Mouse (Mus musculus): Measurements from ENCODE around the gene Ncdn. TPM values are rescaled to one million over a fixed set of nuclear protein-coding genes. Genes with fewer than 3 reads are reported as not detected.

Gene Ncdn
- polyA plus RNA-seq, 1 experiment from 2014 or later, result 29.0 TPM

DNA sequence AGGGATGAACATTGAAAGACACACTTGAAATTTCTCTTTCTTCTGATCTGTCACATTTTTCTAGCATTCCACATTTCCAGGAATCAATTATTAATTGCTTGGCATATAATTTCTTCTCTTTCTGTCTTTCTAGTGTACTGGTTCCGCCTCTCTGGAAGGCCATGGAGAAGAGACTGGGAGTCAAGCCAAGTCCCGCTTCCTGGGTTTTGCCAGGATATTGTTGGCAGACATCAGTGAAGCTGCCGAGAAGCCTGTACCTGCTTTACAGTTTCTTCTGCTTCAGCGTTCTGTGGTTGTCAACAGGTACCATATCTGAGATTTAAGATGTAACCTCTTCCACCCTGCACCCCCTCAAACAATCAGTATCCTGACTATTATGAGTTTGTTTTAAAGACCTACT is 3.5 kb upstream of the Ncdn start:
- Histone ChIP-seq H3K9me3 (ENCODE audit: control insufficient read depth, low read length) (no peaks in the 10 kb centered on the region), H3K27ac (ENCODE audit: low read depth) (no peak overlapping the region), H3K4me1 (replicated peaks; ENCODE audit: control insufficient read depth, insufficient read depth, low read length) (peaks cover 14% of the 10 kb centered on the region), H3K36me3 (ENCODE audit: control insufficient read depth, insufficient read depth, low read length) (peaks cover 28% of the 10 kb centered on the region), H3K4me3 (ENCODE audit: low read depth, low read length) (no peak overlapping the region), H3K9ac (ENCODE audit: low read length) (no peak overlapping the region), H3K27me3 (replicated peaks; ENCODE audit: control insufficient read depth, insufficient read depth, low read length) (no peaks in the 10 kb centered on the region), H3K4me2 (ENCODE audit: low read length) (no peak overlapping the region)
- DNase-seq (ENCODE audit: low spot score), result peak; percentile 47
- WGBS, result 82% methylated on average over 4 of the region's 4 CpGs
- no peak for ATAC-seq (replicated peaks; ENCODE audit: low FRiP score, low TSS enrichment, low read depth)

DNA sequence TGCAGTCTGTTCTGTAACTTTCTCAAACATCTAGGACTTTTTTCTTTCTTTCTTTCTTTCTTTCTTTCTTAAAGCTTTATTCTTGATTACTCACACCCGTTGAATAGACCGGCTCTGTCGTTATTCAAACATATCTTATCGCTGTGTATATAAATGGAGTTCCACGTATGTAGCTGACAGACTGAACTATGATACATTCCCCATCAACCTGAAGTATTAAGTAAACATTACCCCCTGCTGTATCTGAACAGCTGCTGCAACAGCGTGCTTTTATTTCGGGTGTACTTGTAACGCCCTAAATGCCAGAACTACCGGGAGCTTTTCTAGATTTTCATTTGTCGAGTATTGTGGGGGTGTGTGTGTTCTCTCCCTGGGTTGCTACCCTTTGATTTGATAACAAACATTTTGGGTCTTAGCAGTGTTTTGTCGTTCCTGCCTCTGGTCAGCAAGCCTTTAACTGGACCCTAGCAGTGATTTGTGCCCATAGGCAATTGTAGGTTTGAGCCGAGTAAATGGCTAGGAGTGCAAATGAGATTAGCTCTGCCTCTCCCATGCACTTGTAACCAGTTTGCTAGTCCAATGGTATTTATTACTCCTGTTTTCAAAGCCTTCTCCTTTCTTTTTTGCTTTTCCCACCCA is 1.6 kb upstream of the Ncdn start:
- Histone ChIP-seq H3K4me3 (ENCODE audit: low read depth, low read length) (peak overlapping the region; percentile 93), H3K27me3 (replicated peaks; ENCODE audit: control insufficient read depth, insufficient read depth, low read length) (no peaks in the 10 kb centered on the region), H3K9ac (ENCODE audit: low read length) (peak overlapping the region; percentile 5; the same call in 1 of the 2 replicates), H3K4me2 (ENCODE audit: low read length) (peak overlapping the region; percentile 72), H3K9me3 (ENCODE audit: control insufficient read depth, low read length) (no peaks in the 10 kb centered on the region), H3K36me3 (ENCODE audit: control insufficient read depth, insufficient read depth, low read length) (peaks cover 21% of the 10 kb centered on the region), H3K4me1 (replicated peaks; ENCODE audit: control insufficient read depth, insufficient read depth, low read length) (peaks cover 27% of the 10 kb centered on the region), H3K27ac (ENCODE audit: low read depth) (peak overlapping the region; percentile 94; the same call in 1 of the 2 replicates)
- ATAC-seq (replicated peaks; ENCODE audit: low FRiP score, low TSS enrichment, low read depth) (no peak), DNase-seq (ENCODE audit: low spot score) (peak; percentile 55)
- WGBS, result 38% methylated on average over 12 of the region's 12 CpGs

DNA sequence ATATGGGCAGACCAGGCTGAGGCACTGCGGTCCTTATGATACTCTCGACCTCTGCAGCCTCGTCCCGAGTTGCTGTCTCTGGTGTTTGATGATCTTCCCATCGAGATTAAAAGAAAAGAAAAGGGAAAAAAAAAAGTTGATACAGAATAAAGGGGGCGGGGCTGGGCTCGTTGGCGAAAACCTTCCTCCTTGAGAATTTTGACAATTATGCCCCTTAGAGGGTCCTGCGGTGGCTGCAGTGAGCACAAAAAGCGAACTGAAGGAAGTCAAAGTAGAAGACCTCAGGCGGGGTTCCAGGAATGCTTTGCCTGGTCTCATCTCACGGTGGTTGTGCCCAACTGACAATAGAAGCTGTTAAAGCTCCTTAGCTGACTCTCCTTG is 983 bp upstream of the Ncdn start:
- H3K4me3 ChIP-seq (ENCODE audit: low read depth, low read length), result peak overlapping the region; percentile 93
- no peaks in the 10 kb centered on the region for H3K9me3 ChIP-seq (ENCODE audit: control insufficient read depth, low read length)
- H3K4me1 ChIP-seq (replicated peaks; ENCODE audit: control insufficient read depth, insufficient read depth, low read length), result peaks cover 27% of the 10 kb centered on the region
- peak overlapping the region; percentile 72 for H3K4me2 ChIP-seq (ENCODE audit: low read length)
- 0% methylated on average over 12 of the region's 12 CpGs for WGBS
- no peak for ATAC-seq (replicated peaks; ENCODE audit: low FRiP score, low TSS enrichment, low read depth)
- H3K36me3 ChIP-seq (ENCODE audit: control insufficient read depth, insufficient read depth, low read length), result peaks cover 23% of the 10 kb centered on the region
- DNase-seq (ENCODE audit: low spot score), result peak; percentile 55
- peak overlapping the region; percentile 79 for H3K9ac ChIP-seq (ENCODE audit: low read length)
- no peaks in the 10 kb centered on the region for H3K27me3 ChIP-seq (replicated peaks; ENCODE audit: control insufficient read depth, insufficient read depth, low read length)
- peak overlapping the region; percentile 94 for H3K27ac ChIP-seq (ENCODE audit: low read depth)

DNA sequence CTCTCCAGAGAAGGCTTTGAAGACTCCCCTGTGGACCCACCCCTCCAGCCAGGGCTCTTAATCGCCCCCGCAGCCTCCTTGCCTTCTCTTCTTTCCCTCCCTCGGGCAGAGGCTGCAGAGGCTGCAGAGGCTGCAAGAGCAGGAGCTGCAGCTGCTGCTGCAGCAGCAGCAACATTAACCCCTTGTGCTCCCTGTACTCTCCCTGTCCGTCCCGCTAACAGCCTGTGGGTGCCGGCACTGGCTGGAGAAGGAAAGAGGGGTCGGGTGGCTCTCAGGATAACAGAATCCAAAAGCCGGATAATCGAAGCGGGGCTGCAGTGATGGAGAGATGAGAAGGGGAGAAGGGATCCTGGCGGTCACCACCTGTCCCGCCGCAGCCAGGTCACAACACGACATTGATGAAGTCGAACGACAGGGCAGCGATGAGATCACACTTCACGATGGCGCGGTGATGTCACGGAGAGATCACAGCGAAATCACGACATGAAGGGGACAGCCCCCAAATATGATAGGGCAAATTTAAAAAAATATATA is 563 bp downstream of the Ncdn start:
- Histone ChIP-seq H3K27ac (ENCODE audit: low read depth) (peak overlapping the region; percentile 94; the same call in 1 of the 2 replicates), H3K4me1 (replicated peaks; ENCODE audit: control insufficient read depth, insufficient read depth, low read length) (peaks cover 27% of the 10 kb centered on the region), H3K4me3 (ENCODE audit: low read depth, low read length) (peak overlapping the region; percentile 93), H3K4me2 (ENCODE audit: low read length) (peak overlapping the region; percentile 78), H3K27me3 (replicated peaks; ENCODE audit: control insufficient read depth, insufficient read depth, low read length) (no peaks in the 10 kb centered on the region), H3K9ac (ENCODE audit: low read length) (peak overlapping the region; percentile 79), H3K9me3 (ENCODE audit: control insufficient read depth, low read length) (no peaks in the 10 kb centered on the region), H3K36me3 (ENCODE audit: control insufficient read depth, insufficient read depth, low read length) (peaks cover 28% of the 10 kb centered on the region)
- WGBS, result under 1% methylated on average over 23 of the region's 23 CpGs
- DNase-seq (ENCODE audit: low spot score) (no peak), ATAC-seq (replicated peaks; ENCODE audit: low FRiP score, low TSS enrichment, low read depth) (0 out of 2 replicates have a peak, but pooled peaks have one; percentile 3)

DNA sequence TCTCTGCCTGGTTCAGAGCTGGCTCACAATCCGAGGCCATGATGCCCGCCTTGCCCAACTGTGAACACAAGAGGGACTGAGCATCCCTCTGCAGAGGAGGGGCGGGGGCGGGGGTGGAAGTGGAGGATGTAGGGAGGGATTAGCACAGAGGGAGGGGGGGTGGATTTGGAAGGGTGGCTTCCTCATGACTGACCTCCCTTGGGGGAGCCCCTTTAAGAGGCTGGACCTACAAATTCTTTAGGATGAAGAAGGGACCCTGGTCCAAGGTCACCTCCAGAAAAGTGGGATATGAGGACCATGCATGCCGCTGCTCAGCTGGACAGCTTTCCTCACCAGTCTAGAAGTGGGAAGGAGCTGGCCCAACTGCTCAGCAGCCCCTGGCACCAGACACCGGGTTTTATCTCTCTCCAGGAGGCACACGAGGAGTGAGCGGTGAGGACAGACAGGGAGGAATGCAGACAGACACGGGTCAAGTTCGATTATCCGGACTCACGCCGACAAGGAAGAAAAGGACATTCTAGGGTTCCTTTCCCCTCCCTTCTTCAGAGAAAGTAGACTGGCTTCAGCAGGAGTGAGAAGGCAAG is 1.1 kb downstream of the Ncdn start:
- Histone ChIP-seq H3K9me3 (ENCODE audit: control insufficient read depth, low read length) (no peaks in the 10 kb centered on the region), H3K4me2 (ENCODE audit: low read length) (peak overlapping the region; percentile 78), H3K4me1 (replicated peaks; ENCODE audit: control insufficient read depth, insufficient read depth, low read length) (peaks cover 27% of the 10 kb centered on the region), H3K4me3 (ENCODE audit: low read depth, low read length) (peak overlapping the region; percentile 93), H3K27me3 (replicated peaks; ENCODE audit: control insufficient read depth, insufficient read depth, low read length) (no peaks in the 10 kb centered on the region), H3K27ac (ENCODE audit: low read depth) (no peak overlapping the region), H3K36me3 (ENCODE audit: control insufficient read depth, insufficient read depth, low read length) (peaks cover 32% of the 10 kb centered on the region), H3K9ac (ENCODE audit: low read length) (peak overlapping the region; percentile 79)
- WGBS, result 5% methylated on average over 13 of the region's 13 CpGs
- DNase-seq (ENCODE audit: low spot score) (peak; percentile 63), ATAC-seq (replicated peaks; ENCODE audit: low FRiP score, low TSS enrichment, low read depth) (no peak)

DNA sequence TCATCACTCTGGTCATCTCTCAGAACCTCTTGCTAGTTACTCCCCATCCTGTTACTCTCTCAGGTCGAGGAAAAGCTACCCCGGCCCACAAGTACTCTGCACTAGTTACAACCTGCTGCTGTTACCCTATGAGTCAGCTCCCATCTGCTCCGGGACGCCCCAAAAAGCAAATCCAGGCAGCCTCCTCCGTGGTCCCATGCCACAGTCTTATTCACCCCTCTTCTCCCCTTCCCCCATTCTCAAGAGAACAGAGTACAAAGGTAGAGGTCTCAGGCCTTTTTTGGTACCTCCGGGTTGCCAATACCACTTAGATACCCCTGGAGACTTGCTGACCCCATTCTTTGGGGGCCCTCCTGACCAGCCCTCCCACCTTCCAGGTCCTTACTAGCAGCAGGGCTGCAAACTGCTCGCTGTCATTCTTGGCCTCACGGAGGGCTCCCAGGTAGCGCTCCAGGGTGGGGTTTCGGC is 1.6 kb downstream of the Ncdn start:
- Histone ChIP-seq H3K27me3 (replicated peaks; ENCODE audit: control insufficient read depth, insufficient read depth, low read length) (no peaks in the 10 kb centered on the region), H3K4me3 (ENCODE audit: low read depth, low read length) (peak overlapping the region; percentile 93), H3K9ac (ENCODE audit: low read length) (no peak overlapping the region; the same call in 1 of the 2 replicates), H3K36me3 (ENCODE audit: control insufficient read depth, insufficient read depth, low read length) (peaks cover 37% of the 10 kb centered on the region), H3K4me2 (ENCODE audit: low read length) (peak overlapping the region; percentile 78), H3K27ac (ENCODE audit: low read depth) (no peak overlapping the region), H3K9me3 (ENCODE audit: control insufficient read depth, low read length) (no peaks in the 10 kb centered on the region), H3K4me1 (replicated peaks; ENCODE audit: control insufficient read depth, insufficient read depth, low read length) (peaks cover 27% of the 10 kb centered on the region)
- 58% methylated on average over 10 of the region's 10 CpGs for WGBS
- ATAC-seq (replicated peaks; ENCODE audit: low FRiP score, low TSS enrichment, low read depth), result no peak
- peak; percentile 57 for DNase-seq (ENCODE audit: low spot score)

DNA sequence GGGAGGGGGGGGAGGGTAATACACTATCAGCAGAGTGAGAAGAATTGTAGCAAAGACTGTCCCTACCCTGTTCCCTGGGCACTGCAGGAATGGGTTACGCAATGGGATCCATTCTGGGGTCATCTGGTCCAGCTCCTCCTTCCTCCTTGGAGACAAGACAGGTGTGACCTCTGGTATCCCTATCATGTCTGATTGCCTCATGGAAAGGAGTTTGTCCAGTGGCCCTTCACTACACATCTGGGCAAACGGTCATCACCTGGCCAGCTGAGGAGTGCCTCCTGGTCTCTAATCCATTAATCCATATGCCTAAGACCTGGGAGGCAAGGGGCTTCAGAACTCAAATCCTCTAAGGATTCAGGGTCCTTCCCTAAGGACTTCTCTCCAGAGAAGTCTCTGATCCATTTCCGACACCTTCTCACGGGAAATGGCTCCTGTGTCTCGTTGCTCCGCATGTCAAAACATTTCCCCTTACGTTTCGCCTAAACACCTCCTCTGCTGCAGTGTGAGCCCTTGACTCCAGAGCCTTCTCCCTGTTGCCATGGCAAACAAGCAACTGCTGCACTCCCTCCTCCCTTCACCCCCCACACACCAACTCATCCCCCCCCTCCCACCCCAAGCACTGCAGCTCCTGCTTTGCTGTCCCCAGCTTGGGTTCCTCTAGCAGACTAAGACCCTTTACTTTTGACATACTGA is 2.2 kb downstream of the Ncdn start:
- no peak overlapping the region for H3K9ac ChIP-seq (ENCODE audit: low read length)
- no peak overlapping the region for H3K27ac ChIP-seq (ENCODE audit: low read depth)
- H3K4me3 ChIP-seq (ENCODE audit: low read depth, low read length), result no peak overlapping the region
- H3K4me2 ChIP-seq (ENCODE audit: low read length), result no peak overlapping the region; the same call in 1 of the 2 replicates
- peak; percentile 50 for DNase-seq (ENCODE audit: low spot score)
- peaks cover 27% of the 10 kb centered on the region for H3K4me1 ChIP-seq (replicated peaks; ENCODE audit: control insufficient read depth, insufficient read depth, low read length)
- no peaks in the 10 kb centered on the region for H3K9me3 ChIP-seq (ENCODE audit: control insufficient read depth, low read length)
- no peak for ATAC-seq (replicated peaks; ENCODE audit: low FRiP score, low TSS enrichment, low read depth)
- no peaks in the 10 kb centered on the region for H3K27me3 ChIP-seq (replicated peaks; ENCODE audit: control insufficient read depth, insufficient read depth, low read length)
- peaks cover 43% of the 10 kb centered on the region for H3K36me3 ChIP-seq (ENCODE audit: control insufficient read depth, insufficient read depth, low read length)
- WGBS, result 63% methylated on average over 8 of the region's 8 CpGs

DNA sequence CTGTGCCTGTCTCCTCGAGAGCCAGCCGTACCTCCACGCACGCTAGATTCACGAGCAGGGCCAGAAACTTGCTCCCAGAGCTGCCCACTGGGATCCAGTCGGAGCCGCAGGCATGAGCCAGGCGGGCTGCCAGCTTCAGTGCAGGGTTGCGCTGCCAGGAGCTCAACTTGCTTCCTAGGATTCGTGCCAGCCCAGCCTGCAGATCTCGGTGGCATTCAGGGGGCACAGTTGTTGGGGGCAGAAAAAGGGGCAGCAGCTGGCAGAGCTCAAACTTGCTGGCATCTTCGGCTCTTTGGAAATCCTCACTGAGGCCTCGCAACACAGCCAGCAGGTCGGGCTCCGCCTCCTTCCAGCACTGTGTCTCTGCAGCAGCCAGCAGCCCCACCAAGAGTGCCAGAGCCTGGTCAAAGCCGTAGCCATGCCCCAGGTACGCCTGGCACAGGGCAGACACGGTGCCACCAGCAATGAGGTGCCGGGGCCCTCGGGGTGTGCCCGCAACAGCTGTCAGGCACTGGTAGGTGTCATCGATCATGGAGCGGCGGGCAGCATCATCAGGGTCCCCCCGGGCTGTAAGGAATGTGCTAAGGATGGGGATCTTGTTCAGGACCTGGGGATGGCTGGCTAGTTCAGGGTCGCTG is 3.1 kb downstream of the Ncdn start:
- ATAC-seq (replicated peaks; ENCODE audit: low FRiP score, low TSS enrichment, low read depth) (no peak), DNase-seq (ENCODE audit: low spot score) (peak; percentile 49)
- no peak overlapping the region for H3K4me2 ChIP-seq (ENCODE audit: low read length)
- H3K4me3 ChIP-seq (ENCODE audit: low read depth, low read length), result no peak overlapping the region
- no peak overlapping the region for H3K9ac ChIP-seq (ENCODE audit: low read length)
- H3K27ac ChIP-seq (ENCODE audit: low read depth), result no peak overlapping the region
- H3K36me3 ChIP-seq (ENCODE audit: control insufficient read depth, insufficient read depth, low read length), result peaks cover 51% of the 10 kb centered on the region
- WGBS, result 88% methylated on average over 26 of the region's 26 CpGs
- H3K4me1 ChIP-seq (replicated peaks; ENCODE audit: control insufficient read depth, insufficient read depth, low read length), result peaks cover 27% of the 10 kb centered on the region
- no peaks in the 10 kb centered on the region for H3K9me3 ChIP-seq (ENCODE audit: control insufficient read depth, low read length)
- no peaks in the 10 kb centered on the region for H3K27me3 ChIP-seq (replicated peaks; ENCODE audit: control insufficient read depth, insufficient read depth, low read length)

Data from intestine, embryonic 14.5 days (tissue).